Mouse (Mus musculus) hindbrain, embryonic 16.5 days (tissue): Measurements from ENCODE around the gene Hip1r. TPM values are rescaled to one million over a fixed set of nuclear protein-coding genes. Genes with fewer than 3 reads are reported as not detected.

Experiments
- microRNA-seq: library from miRNA; unstranded; fragments of <30 nt; microRNA quantifications from one replicate; pipeline ENCODE4, GENCODE M21; 2017
- polyA plus RNA-seq: library from polyadenylated mRNA; unstranded; fragments of >200 nt; fragmentation: Nextera tagmentation; extraction: Ambion mirVana; gene quantifications from 2 replicates; pipeline ENCODE4 v1.2.1, GENCODE M21; 2015

The Hip1r gene
- polyA plus RNA-seq, 1 experiment from 2014 or later: 34.3 TPM

Small RNA genes lying within 50 kb of the gene (microRNA-seq; reads per million reads assigned to microRNA genes)
- gene Mir7032: 0.62 reads per million

Other genes with a start within 250 kb of the Hip1r start
- 106 and 111 TPM in 2 replicates for gene Rsrc2, start 224.2 kb upstream of the Hip1r start, polyA plus RNA-seq
- gene Kntc1, start 223.9 kb upstream of the Hip1r start, polyA plus RNA-seq: 4.5 and 5.8 TPM in 2 replicates
- gene Hcar2, start 108.1 kb upstream of the Hip1r start, polyA plus RNA-seq: not detected in 2 replicates
- gene Hcar1, start 93.6 kb upstream of the Hip1r start, polyA plus RNA-seq: 0.91 and 0.94 TPM in 2 replicates
- 105 and 112 TPM in 2 replicates for gene Denr, start 66.5 kb upstream of the Hip1r start, polyA plus RNA-seq
- gene Gm43518, start 46.2 kb upstream of the Hip1r start, polyA plus RNA-seq: 3.7 and 4.9 TPM in 2 replicates
- 4.2 and 5.7 TPM in 2 replicates for gene Ccdc62, start 42.9 kb upstream of the Hip1r start, polyA plus RNA-seq
- gene Vps37b, start 58.6 kb downstream of the Hip1r start, polyA plus RNA-seq: 70.9 and 81.1 TPM in 2 replicates
- gene Abcb9, start 122.2 kb downstream of the Hip1r start, polyA plus RNA-seq: 27.2 and 28.1 TPM in 2 replicates
- 41.9 and 44.2 TPM in 2 replicates for gene Ogfod2, start 138.7 kb downstream of the Hip1r start, polyA plus RNA-seq
- gene Arl6ip4, start 142.5 kb downstream of the Hip1r start, polyA plus RNA-seq: 75.3 and 81.1 TPM in 2 replicates